Mouse (Mus musculus) hindbrain, embryonic 15.5 days (tissue): ENCODE measurements around the gene Prelp. TPM values are rescaled to one million over a fixed set of nuclear protein-coding genes. Genes with fewer than 3 reads are reported as not detected.
"Not testable (repeated sequence)": the region's sequence is repeated elsewhere in the genome, so short reads cannot be mapped to it uniquely, and the experiment has no call there.

Source experiments
- ATAC-seq: fragments of 200-750 bp; cut with Nextera tagmentation; 2 replicates; pipeline ENCODE4 v1.8.0; 2017; ENCODE audit warnings: low read depth, moderate number of reproducible peaks, moderate TSS enrichment; ENCODE audit not compliant: low FRiP score
- H3K27ac ChIP-seq: fragments of 300-500 bp; sonication (generic); replicated peaks from 2 replicates; pipeline ENCODE4 v1.5.1; 2015; ENCODE audit warnings: mild to moderate bottlenecking, inconsistent platforms
- H3K27me3 ChIP-seq: fragments of 300-500 bp; sonication (generic); 2 replicates; pipeline ENCODE4 v1.6.1; 2015; ENCODE audit warnings: control low read depth, inconsistent platforms
- H3K36me3 ChIP-seq: fragments of 300-500 bp; sonication (generic); 2 replicates; pipeline ENCODE4 v1.6.1; 2015; ENCODE audit warnings: control low read depth, inconsistent platforms
- H3K4me1 ChIP-seq: fragments of 300-500 bp; sonication (generic); replicated peaks from 2 replicates; pipeline ENCODE4 v1.6.1; 2015; ENCODE audit warnings: control low read depth, inconsistent platforms
- H3K4me2 ChIP-seq: fragments of 300-500 bp; sonication (generic); 2 replicates; pipeline ENCODE4 v1.6.1; 2015; ENCODE audit warnings: moderate library complexity, mild to moderate bottlenecking, inconsistent platforms
- H3K4me3 ChIP-seq: fragments of 300-500 bp; sonication (generic); 2 replicates; pipeline ENCODE4 v1.5.1; 2015; ENCODE audit warnings: mild to moderate bottlenecking, inconsistent platforms
- H3K9ac ChIP-seq: fragments of 300-500 bp; sonication (generic); 2 replicates; pipeline ENCODE4 v1.6.1; 2015; ENCODE audit warnings: inconsistent platforms
- H3K9me3 ChIP-seq: fragments of 300-500 bp; sonication (generic); 2 replicates; pipeline ENCODE4 v1.6.1; 2016; ENCODE audit warnings: control low read depth, inconsistent platforms
- WGBS: fragments of 180-500 bp; shearing (Covaris S2); methylation state at CpG from one replicate; pipeline ENCODE4 v1.1.7; 2015; 5-methylcytosine and 5-hydroxymethylcytosine counted together
- polyA plus RNA-seq: library from polyadenylated mRNA; unstranded; fragments of >200 nt; fragmentation: Nextera tagmentation; extraction: Ambion mirVana; gene quantifications from 2 replicates; pipeline ENCODE4 v1.2.1, GENCODE M21; 2015

The Prelp gene
- polyA plus RNA-seq = 12.0 and 18.0 TPM in 2 replicates

GRCm38 (mm10) chr1:133921304-133921751, at the start of gene Prelp:
Gene Prelp (minus strand): TSS chr1:133921414.
- H3K4me2 ChIP-seq = peak within 1 kb of the TSS; percentile 36
- ATAC-seq = peak; percentile 29; the same call in 1 of the 2 replicates
- peak within 1 kb of the TSS; percentile 70 for H3K27ac ChIP-seq
- H3K9ac ChIP-seq = no peak within 1 kb of the TSS
- WGBS = 10% methylated on average over 8 of the region's 8 CpGs
- H3K36me3 ChIP-seq = no peaks in the 10 kb centered on the region
- no peaks in the 10 kb centered on the region for H3K9me3 ChIP-seq
- peak within 1 kb of the TSS; percentile 16; the same call in 1 of the 2 replicates for H3K4me3 ChIP-seq
- H3K27me3 ChIP-seq = no peaks in the 10 kb centered on the region
- peaks cover 36% of the 10 kb centered on the region for H3K4me1 ChIP-seq

- no peaks in the 10 kb centered on the region for H3K27me3 ChIP-seq
- WGBS = 84% methylated on average over 8 of the region's 8 CpGs
- H3K36me3 ChIP-seq = no peaks in the 10 kb centered on the region
- H3K27ac ChIP-seq = no peak overlapping the region
- no peak overlapping the region for H3K9ac ChIP-seq
- no peak for ATAC-seq
- H3K4me1 ChIP-seq = no peaks in the 10 kb centered on the region
- no peak overlapping the region for H3K4me2 ChIP-seq
- H3K4me3 ChIP-seq = no peak overlapping the region
- no peaks in the 10 kb centered on the region for H3K9me3 ChIP-seq
Measured at GRCm38 (mm10) chr1:133969427-133969826, 48.2 kb upstream of the Prelp start.

- Histone ChIP-seq H3K4me1 (no peaks in the 10 kb centered on the region), H3K27me3 (no peaks in the 10 kb centered on the region), H3K27ac (no peak overlapping the region), H3K36me3 (no peaks in the 10 kb centered on the region), H3K4me3 (no peak overlapping the region), H3K9me3 (no peaks in the 10 kb centered on the region), H3K4me2 (no peak overlapping the region), H3K9ac (no peak overlapping the region)
- 72% methylated on average over 4 of the region's 4 CpGs for WGBS
- ATAC-seq = no peak
Measured at GRCm38 (mm10) chr1:133968788-133969325, 47.6 kb upstream of the Prelp start.

- H3K36me3 ChIP-seq = no peaks in the 10 kb centered on the region
- H3K4me2 ChIP-seq = no peak overlapping the region
- H3K9ac ChIP-seq = no peak overlapping the region
- H3K27ac ChIP-seq = no peak overlapping the region
- ATAC-seq = no peak
- no peaks in the 10 kb centered on the region for H3K27me3 ChIP-seq
- WGBS = 66% methylated on average over 7 of the region's 7 CpGs
- no peak overlapping the region for H3K4me3 ChIP-seq
- H3K9me3 ChIP-seq = no peaks in the 10 kb centered on the region
- H3K4me1 ChIP-seq = no peaks in the 10 kb centered on the region
Measured at GRCm38 (mm10) chr1:133967481-133968017, 46.3 kb upstream of the Prelp start.

GRCm38 (mm10) chr1:133966044-133966443, 44.8 kb upstream of the Prelp start:
- Histone ChIP-seq H3K4me2 (no peak overlapping the region), H3K4me3 (no peak overlapping the region), H3K27me3 (no peaks in the 10 kb centered on the region), H3K4me1 (peaks cover 5% of the 10 kb centered on the region), H3K36me3 (no peaks in the 10 kb centered on the region), H3K9me3 (no peaks in the 10 kb centered on the region), H3K9ac (no peak overlapping the region), H3K27ac (no peak overlapping the region)
- WGBS = 64% methylated on average over 2 of the region's 2 CpGs
- ATAC-seq = no peak

GRCm38 (mm10) chr1:133965298-133965697, 44.1 kb upstream of the Prelp start:
- H3K27me3 ChIP-seq = no peaks in the 10 kb centered on the region
- no peak overlapping the region for H3K27ac ChIP-seq
- no peaks in the 10 kb centered on the region for H3K36me3 ChIP-seq
- no peak overlapping the region for H3K4me2 ChIP-seq
- H3K4me1 ChIP-seq = peaks cover 5% of the 10 kb centered on the region
- H3K9ac ChIP-seq = no peak overlapping the region
- 48% methylated on average over 5 of the region's 5 CpGs for WGBS
- H3K4me3 ChIP-seq = no peak overlapping the region
- no peak for ATAC-seq
- no peaks in the 10 kb centered on the region for H3K9me3 ChIP-seq

- Histone ChIP-seq H3K9me3 (no peaks in the 10 kb centered on the region), H3K27me3 (no peaks in the 10 kb centered on the region), H3K4me1 (peaks cover 5% of the 10 kb centered on the region), H3K4me2 (no peak overlapping the region), H3K4me3 (no peak overlapping the region), H3K36me3 (no peaks in the 10 kb centered on the region), H3K27ac (no peak overlapping the region), H3K9ac (no peak overlapping the region)
- WGBS = 86% methylated on average over 5 of the region's 5 CpGs
- no peak for ATAC-seq
Measured at GRCm38 (mm10) chr1:133964742-133965141, 43.5 kb upstream of the Prelp start.

- 97% methylated on average over 1 of the region's 1 CpGs for WGBS
- H3K27ac ChIP-seq, H3K9ac ChIP-seq, ATAC-seq, H3K4me3 ChIP-seq, H3K9me3 ChIP-seq, H3K4me1 ChIP-seq, H3K27me3 ChIP-seq, H3K4me2 ChIP-seq, H3K36me3 ChIP-seq: not testable (repeated sequence)
Measured at GRCm38 (mm10) chr1:133963578-133963977, 42.4 kb upstream of the Prelp start.

GRCm38 (mm10) chr1:133963128-133963527, 41.9 kb upstream of the Prelp start:
- H3K27me3 ChIP-seq, H3K4me3 ChIP-seq, H3K27ac ChIP-seq, H3K36me3 ChIP-seq, H3K9ac ChIP-seq, H3K4me1 ChIP-seq, H3K9me3 ChIP-seq, H3K4me2 ChIP-seq, ATAC-seq: not testable (repeated sequence)
- WGBS = 91% methylated on average over 3 of the region's 3 CpGs

- ATAC-seq = peak; percentile 83; the same call in 1 of the 2 replicates
- peak overlapping the region; percentile 31 for H3K4me2 ChIP-seq
- no peak overlapping the region for H3K27ac ChIP-seq
- no peaks in the 10 kb centered on the region for H3K36me3 ChIP-seq
- H3K9me3 ChIP-seq = no peaks in the 10 kb centered on the region
- WGBS = 11% methylated on average over 18 of the region's 18 CpGs
- no peak overlapping the region for H3K9ac ChIP-seq
- H3K27me3 ChIP-seq = no peaks in the 10 kb centered on the region
- no peak overlapping the region for H3K4me3 ChIP-seq
- peaks cover 5% of the 10 kb centered on the region for H3K4me1 ChIP-seq
Measured at GRCm38 (mm10) chr1:133961281-133962134, 40.3 kb upstream of the Prelp start.

- no peak overlapping the region for H3K4me3 ChIP-seq
- no peaks in the 10 kb centered on the region for H3K27me3 ChIP-seq
- H3K27ac ChIP-seq = no peak overlapping the region
- no peaks in the 10 kb centered on the region for H3K9me3 ChIP-seq
- ATAC-seq = no peak
- H3K4me1 ChIP-seq = peaks cover 5% of the 10 kb centered on the region
- H3K4me2 ChIP-seq = no peak overlapping the region
- 82% methylated on average over 5 of the region's 5 CpGs for WGBS
- no peaks in the 10 kb centered on the region for H3K36me3 ChIP-seq
- H3K9ac ChIP-seq = no peak overlapping the region
Measured at GRCm38 (mm10) chr1:133959521-133959920, 38.3 kb upstream of the Prelp start.

GRCm38 (mm10) chr1:133954009-133954408, 32.8 kb upstream of the Prelp start:
- no peaks in the 10 kb centered on the region for H3K27me3 ChIP-seq
- peak overlapping the region; percentile 46 for H3K27ac ChIP-seq
- no peak overlapping the region for H3K9ac ChIP-seq
- ATAC-seq = no peak
- no peaks in the 10 kb centered on the region for H3K9me3 ChIP-seq
- peaks cover 8% of the 10 kb centered on the region for H3K4me1 ChIP-seq
- H3K4me2 ChIP-seq = peak overlapping the region; percentile 1; the same call in 1 of the 2 replicates
- no peaks in the 10 kb centered on the region for H3K36me3 ChIP-seq
- WGBS = 68% methylated on average over 2 of the region's 2 CpGs
- H3K4me3 ChIP-seq = no peak overlapping the region
